Mouse (Mus musculus) kidney, postnatal 0 days (tissue): ENCODE data around the gene Sars. TPM values are rescaled to one million over a fixed set of nuclear protein-coding genes. Genes with fewer than 3 reads are reported as not detected.

Experiments
- ATAC-seq: fragments of 200-750 bp; cut with Nextera tagmentation; replicated peaks from 2 replicates; pipeline ENCODE4 v1.8.0; 2017; ENCODE audit warnings: low read depth, moderate number of reproducible peaks, moderate TSS enrichment, moderate library complexity; ENCODE audit not compliant: low FRiP score
- DNase-seq: peaks from one replicate; pipeline ENCODE4 v3.0.0-alpha.2; 2016; ENCODE audit warnings: low spot score
- H3K27ac ChIP-seq: fragments of 300-500 bp; sonication (generic); 2 replicates; pipeline ENCODE4 v1.5.1; 2014; ENCODE audit warnings: mild to moderate bottlenecking
- H3K27me3 ChIP-seq: fragments of 300-500 bp; sonication (generic); 2 replicates; pipeline ENCODE4 v1.6.1; 2014; ENCODE audit warnings: low read length, mixed read lengths; ENCODE audit not compliant: insufficient read depth
- H3K36me3 ChIP-seq: fragments of 300-500 bp; sonication (generic); 2 replicates; pipeline ENCODE4 v1.6.1; 2014; ENCODE audit warnings: low read length, mixed read lengths; ENCODE audit not compliant: insufficient read depth
- H3K4me1 ChIP-seq: fragments of 300-500 bp; sonication (generic); replicated peaks from 2 replicates; pipeline ENCODE4 v1.6.1; 2014; ENCODE audit warnings: antibody characterized with exemption, low read length, mixed read lengths; ENCODE audit not compliant: insufficient read depth
- H3K4me2 ChIP-seq: fragments of 300-500 bp; sonication (generic); 2 replicates; pipeline ENCODE4 v1.6.1; 2014; ENCODE audit warnings: mild to moderate bottlenecking, low read length, moderate library complexity, mixed read lengths
- H3K4me3 ChIP-seq: fragments of 300-500 bp; sonication (generic); replicated peaks from 2 replicates; pipeline ENCODE4 v1.5.1; 2014; ENCODE audit warnings: low read depth, low read length
- H3K9ac ChIP-seq: fragments of 300-500 bp; sonication (generic); 2 replicates; pipeline ENCODE4 v1.6.1; 2014; ENCODE audit warnings: low read depth, low read length
- H3K9me3 ChIP-seq: fragments of 300-500 bp; sonication (generic); replicated peaks from 2 replicates; pipeline ENCODE4 v1.6.1; 2016; ENCODE audit warnings: low read length, inconsistent platforms, mixed read lengths
- CTCF ChIP-seq: IDR thresholded peaks from 2 replicates; pipeline ENCODE4 v1.5.1; 2016; ENCODE audit warnings: antibody characterized with exemption, low read depth, mild to moderate bottlenecking, moderate library complexity
- WGBS: fragments of 180-500 bp; shearing (Covaris S2); extraction: QIAGEN DNeasy Blood & Tissue Kit; methylation state at CpG from one replicate; pipeline ENCODE4 v1.1.7; 2014; 5-methylcytosine and 5-hydroxymethylcytosine counted together
- polyA plus RNA-seq: library from polyadenylated mRNA; unstranded; fragments of >200 nt; fragmentation: Nextera tagmentation; extraction: Ambion mirVana; gene quantifications from 2 replicates; pipeline ENCODE4 v1.2.1, GENCODE M21; 2015

The Sars gene
- polyA plus RNA-seq, 1 experiment from 2014 or later, result 118 TPM

- ATAC-seq (no peak; the same call in 1 of the 2 replicates), DNase-seq (no peak)
- peak overlapping the region; percentile 48 for H3K27ac ChIP-seq
- WGBS, result 13% methylated on average over 6 of the region's 6 CpGs
- no peaks in the 10 kb centered on the region; the same call in 1 of the 2 replicates for H3K36me3 ChIP-seq
- TF ChIP-seq CTCF, result no peak
- no peaks in the 10 kb centered on the region for H3K27me3 ChIP-seq
- H3K4me2 ChIP-seq, result peak overlapping the region; percentile 72
- no peaks in the 10 kb centered on the region for H3K9me3 ChIP-seq
- H3K4me3 ChIP-seq, result peak overlapping the region; percentile 49
- peak overlapping the region; percentile 60 for H3K9ac ChIP-seq
- peaks cover 4% of the 10 kb centered on the region; the same call in 1 of the 2 replicates for H3K4me1 ChIP-seq
Measured at GRCm38 (mm10) chr3:108445366-108445705, 327 bp upstream of the Sars start.

GRCm38 (mm10) chr3:108444029-108444428 is 980 bp downstream of the Sars start:
- Histone ChIP-seq H3K9me3 (no peaks in the 10 kb centered on the region), H3K27ac (peak overlapping the region; percentile 48), H3K9ac (peak overlapping the region; percentile 60), H3K36me3 (no peaks in the 10 kb centered on the region; the same call in 1 of the 2 replicates), H3K27me3 (no peaks in the 10 kb centered on the region), H3K4me3 (peak overlapping the region; percentile 49), H3K4me1 (peaks cover 4% of the 10 kb centered on the region; the same call in 1 of the 2 replicates), H3K4me2 (peak overlapping the region; percentile 72)
- DNase-seq, result peak; percentile 35
- ATAC-seq, result 0 out of 2 replicates have a peak, but pooled peaks have one; percentile 57
- no peak for TF ChIP-seq CTCF
- WGBS, result 13% methylated on average over 8 of the region's 8 CpGs

- H3K36me3 ChIP-seq, result peaks cover 35% of the 10 kb centered on the region
- no peak overlapping the region for H3K27ac ChIP-seq
- DNase-seq (no peak), ATAC-seq (no peak)
- peak; percentile 32; the same call in 1 of the 2 replicates for TF ChIP-seq CTCF
- H3K4me2 ChIP-seq, result no peak overlapping the region
- H3K4me3 ChIP-seq, result no peak overlapping the region
- no peaks in the 10 kb centered on the region for H3K4me1 ChIP-seq
- H3K9me3 ChIP-seq, result no peaks in the 10 kb centered on the region
- H3K9ac ChIP-seq, result no peak overlapping the region
- WGBS, result 82% methylated on average over 7 of the region's 7 CpGs
- no peaks in the 10 kb centered on the region for H3K27me3 ChIP-seq
Measured at GRCm38 (mm10) chr3:108436380-108436714, 8.7 kb downstream of the Sars start.

GRCm38 (mm10) chr3:108435701-108436379 is 9.2 kb downstream of the Sars start:
- no peak for TF ChIP-seq CTCF
- no peak overlapping the region for H3K9ac ChIP-seq
- H3K4me2 ChIP-seq, result no peak overlapping the region
- H3K36me3 ChIP-seq, result peaks cover 40% of the 10 kb centered on the region
- DNase-seq (peak; percentile 34), ATAC-seq (no peak)
- H3K27ac ChIP-seq, result no peak overlapping the region
- H3K27me3 ChIP-seq, result no peaks in the 10 kb centered on the region
- 86% methylated on average over 17 of the region's 17 CpGs for WGBS
- no peaks in the 10 kb centered on the region for H3K4me1 ChIP-seq
- H3K9me3 ChIP-seq, result no peaks in the 10 kb centered on the region
- H3K4me3 ChIP-seq, result no peak overlapping the region

- DNase-seq (no peak), ATAC-seq (no peak)
- H3K4me3 ChIP-seq, result no peak overlapping the region
- no peak overlapping the region for H3K27ac ChIP-seq
- H3K9me3 ChIP-seq, result no peaks in the 10 kb centered on the region
- 57% methylated on average over 19 of the region's 19 CpGs for WGBS
- no peaks in the 10 kb centered on the region for H3K4me1 ChIP-seq
- no peak overlapping the region for H3K9ac ChIP-seq
- no peaks in the 10 kb centered on the region for H3K27me3 ChIP-seq
- H3K36me3 ChIP-seq, result peaks cover 54% of the 10 kb centered on the region
- no peak overlapping the region for H3K4me2 ChIP-seq
- no peak for TF ChIP-seq CTCF
Measured at GRCm38 (mm10) chr3:108433881-108434495, 11.0 kb downstream of the Sars start.

GRCm38 (mm10) chr3:108433188-108433880 is 11.7 kb downstream of the Sars start:
- DNase-seq (no peak), ATAC-seq (no peak)
- Histone ChIP-seq H3K4me2 (no peak overlapping the region), H3K4me1 (no peaks in the 10 kb centered on the region), H3K4me3 (no peak overlapping the region), H3K9ac (no peak overlapping the region), H3K9me3 (no peaks in the 10 kb centered on the region), H3K27me3 (no peaks in the 10 kb centered on the region), H3K27ac (no peak overlapping the region), H3K36me3 (peaks cover 59% of the 10 kb centered on the region)
- WGBS, result 59% methylated on average over 18 of the region's 18 CpGs
- TF ChIP-seq CTCF, result no peak
